ENCODE assay signal across 8 mouse cellular contexts in genomic region chr1:120327714-120328113, GRCm38 (mm10). TPM values are rescaled to one million over a fixed set of nuclear protein-coding genes. Genes with fewer than 3 reads are reported as not detected.
A peak's percentile ranks its signal among the peaks of the same experiment; 100 is the strongest.
DNase-seq lines count a peak whose midpoint lies in the region; ATAC-seq and TF ChIP-seq lines count a peak whose summit lies in the region.

No protein-coding gene starts in this region.

- H3K27me3 ChIP-seq in heart, postnatal 0 days (ENCODE audit: control insufficient read depth, insufficient read depth, low read length), result no peaks in the 10 kb centered on the region
- H3K27me3 ChIP-seq in heart, embryonic 12.5 days (replicated peaks), result peaks cover 7% of the 10 kb centered on the region

- 14% methylated on average over 6 of the region's 6 CpGs for WGBS in heart, postnatal 0 days
- WGBS in heart, embryonic 12.5 days, result 16% methylated on average over 6 of the region's 6 CpGs

- no peaks in the 10 kb centered on the region for H3K36me3 ChIP-seq in heart, postnatal 0 days (replicated peaks; ENCODE audit: control insufficient read depth, insufficient read depth, low read length)
- H3K36me3 ChIP-seq in heart, embryonic 12.5 days, result no peaks in the 10 kb centered on the region

- no peaks in the 10 kb centered on the region for H3K9me3 ChIP-seq in heart, postnatal 0 days (replicated peaks; ENCODE audit: control insufficient read depth, low read length)
- no peaks in the 10 kb centered on the region for H3K9me3 ChIP-seq in heart, embryonic 12.5 days (replicated peaks)

- H3K4me3 ChIP-seq in heart, postnatal 0 days (ENCODE audit: low read depth, low read length), result no peak overlapping the region
- no peak overlapping the region for H3K4me3 ChIP-seq in heart, embryonic 12.5 days

- ATAC-seq in heart, postnatal 0 days (ENCODE audit: insufficient read depth, low read depth), result no peak
- ATAC-seq in heart, embryonic 12.5 days (ENCODE audit: insufficient number of reproducible peaks, low FRiP score), result no peak

- no peaks in the 10 kb centered on the region for H3K4me1 ChIP-seq in heart, postnatal 0 days (ENCODE audit: control insufficient read depth, insufficient read depth)
- no peaks in the 10 kb centered on the region for H3K4me1 ChIP-seq in heart, embryonic 12.5 days (replicated peaks)

- no peak overlapping the region for H3K27ac ChIP-seq in heart, postnatal 0 days (ENCODE audit: low read depth)
- no peak overlapping the region for H3K27ac ChIP-seq in heart, embryonic 12.5 days (ENCODE audit: poor library complexity, severe bottlenecking)

- peak; percentile 39 for DNase-seq in heart, postnatal 0 days (ENCODE audit: low spot score)
- peak; percentile 50 for DNase-seq in 416B (ENCODE audit: low read depth)
- DNase-seq in adipocyte (ENCODE audit: low spot score), result peak; percentile 60
- peak; percentile 84 for DNase-seq in embryo, embryonic 10 days (ENCODE audit: low spot score)
- DNase-seq in kidney, postnatal 14 days, result peak; percentile 34
- DNase-seq in lung, postnatal 25 days (ENCODE audit: low spot score), result peak; percentile 38
- DNase-seq in testis, postnatal 10 days (ENCODE audit: low spot score), result peak; percentile 75

- no peak overlapping the region for H3K4me2 ChIP-seq in heart, postnatal 0 days (ENCODE audit: low read depth, low read length)
- no peak overlapping the region for H3K4me2 ChIP-seq in heart, embryonic 12.5 days

- peak; percentile 66 for TF ChIP-seq CTCF in heart, postnatal 0 days (IDR thresholded peaks at IDR 0.05; ENCODE audit: low read depth)

- no peak overlapping the region for H3K9ac ChIP-seq in heart, postnatal 0 days (replicated peaks; ENCODE audit: low read depth, low read length)
- H3K9ac ChIP-seq in heart, embryonic 12.5 days, result no peak overlapping the region

- no peak for TF ChIP-seq EP300 in heart, postnatal 0 days (IDR thresholded peaks at IDR 0.05; ENCODE audit: low read depth)

RNA-seq across cellular contexts. Expression of gene C1ql2, which starts 12.7 kb away (rescaled TPM):
- total RNA-seq in heart, postnatal 0 days (2014; rRNA removed; ENCODE audit: low replicate concordance), result not detected in 2 replicates
- not detected in 2 replicates for polyA plus RNA-seq in heart, postnatal 0 days (2015; fragmentation: Nextera tagmentation; extraction: Ambion mirVana)
- polyA plus RNA-seq in heart, embryonic 12.5 days (2016; fragmentation: Nextera tagmentation; extraction: Ambion mirVana), result not detected in 2 replicates

RNA-seq across cellular contexts. Expression of gene Steap3, which starts 55.2 kb away (rescaled TPM):
- 15.4 and 38.7 TPM in 2 replicates for total RNA-seq in heart, postnatal 0 days (2014; rRNA removed; ENCODE audit: low replicate concordance)
- 19.6 and 20.3 TPM in 2 replicates for polyA plus RNA-seq in heart, postnatal 0 days (2015; fragmentation: Nextera tagmentation; extraction: Ambion mirVana)
- 14.2 and 16.0 TPM in 2 replicates for polyA plus RNA-seq in heart, embryonic 12.5 days (2016; fragmentation: Nextera tagmentation; extraction: Ambion mirVana)

Comparison
In these comparisons a context has a peak if more than half of its experiments do, and no peak if none do; other contexts are left out.
1. DNase-seq: peak in every context shown above with its lines; median percentile 84 in embryo, embryonic 10 days; 75 in testis, postnatal 10 days; 60 in adipocyte; 50 in 416B; 39 in heart, postnatal 0 days; 38 in lung, postnatal 25 days; 34 in kidney, postnatal 14 days.